Mouse (Mus musculus): ENCODE data around the gene Tbxas1. TPM values are rescaled to one million over a fixed set of nuclear protein-coding genes. Genes with fewer than 3 reads are reported as not detected.

The Tbxas1 gene
- polyA plus RNA-seq, 1 experiment from 2014 or later: 3.4 TPM

GRCm38 (mm10) chr6:39019219-39019618 lies 144.0 kb downstream of the Tbxas1 start:
- no peak for TF ChIP-seq CTCF (IDR thresholded peaks at IDR 0.05; ENCODE audit: low read depth)
- no peak; the same call in 1 of the 2 replicates for ATAC-seq (ENCODE audit: insufficient read depth)
- Histone ChIP-seq H3K27me3 (ENCODE audit: insufficient read depth, low read length) (no peaks in the 10 kb centered on the region), H3K9ac (no peak overlapping the region), H3K4me2 (no peak overlapping the region), H3K4me3 (ENCODE audit: low read depth, low read length) (no peak overlapping the region), H3K4me1 (ENCODE audit: insufficient read depth) (no peaks in the 10 kb centered on the region), H3K27ac (ENCODE audit: low read depth) (no peak overlapping the region), H3K36me3 (ENCODE audit: insufficient read depth) (no peaks in the 10 kb centered on the region), H3K9me3 (ENCODE audit: low read depth, low read length) (no peaks in the 10 kb centered on the region)
- no peak for DNase-seq
- WGBS: 37% methylated on average over 5 of the region's 5 CpGs

- ATAC-seq (ENCODE audit: insufficient read depth): no peak
- H3K4me3 ChIP-seq (ENCODE audit: low read depth, low read length): no peak overlapping the region
- 0 out of 2 replicates have a peak, but pooled peaks cover 3% of the 10 kb centered on the region for H3K4me1 ChIP-seq (ENCODE audit: insufficient read depth)
- TF ChIP-seq CTCF (IDR thresholded peaks at IDR 0.05; ENCODE audit: low read depth): no peak
- H3K27ac ChIP-seq (ENCODE audit: low read depth): no peak overlapping the region
- no peaks in the 10 kb centered on the region for H3K9me3 ChIP-seq (ENCODE audit: low read depth, low read length)
- H3K4me2 ChIP-seq: no peak overlapping the region
- DNase-seq: no peak
- H3K27me3 ChIP-seq (ENCODE audit: insufficient read depth, low read length): no peaks in the 10 kb centered on the region
- H3K9ac ChIP-seq: no peak overlapping the region
- WGBS: 69% methylated on average over 1 of the region's 1 CpGs
- no peaks in the 10 kb centered on the region for H3K36me3 ChIP-seq (ENCODE audit: insufficient read depth)
Measured at GRCm38 (mm10) chr6:39021909-39022308, 146.7 kb downstream of the Tbxas1 start.

DNA sequence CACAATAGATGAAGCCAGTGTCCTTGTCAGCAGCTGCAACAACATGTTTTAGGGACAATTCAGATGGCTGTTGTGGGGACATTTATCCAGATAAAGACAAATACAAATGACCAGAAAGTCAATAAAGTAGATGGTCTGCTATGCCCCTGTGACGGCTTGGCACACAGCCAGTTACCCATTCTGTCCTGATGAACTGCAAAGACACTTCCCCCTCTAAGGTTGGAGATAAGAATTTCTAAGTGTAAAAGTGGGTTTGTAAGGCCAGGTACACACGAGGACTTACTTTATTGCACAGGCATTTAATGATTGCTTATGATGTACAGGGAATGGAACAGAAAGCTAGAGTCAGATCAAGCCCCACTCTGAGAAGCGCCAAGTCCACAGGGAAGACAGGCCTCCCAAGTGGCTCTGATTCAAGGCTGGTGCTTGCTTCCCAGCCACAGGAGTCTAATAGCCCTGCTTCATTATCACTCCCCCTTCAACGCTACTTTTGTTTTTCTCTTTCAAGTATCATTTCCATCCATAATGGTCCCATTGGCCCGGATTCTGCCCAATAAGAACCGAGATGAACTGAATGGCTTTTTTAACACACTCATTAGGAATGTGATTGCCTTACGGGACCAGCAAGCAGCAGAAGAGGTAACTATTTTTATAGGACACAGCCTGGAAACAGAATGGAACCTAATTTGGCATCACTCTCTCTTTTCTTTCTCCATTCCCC lies 147.4 kb downstream of the Tbxas1 start:
- no peaks in the 10 kb centered on the region for H3K27me3 ChIP-seq (ENCODE audit: insufficient read depth, low read length)
- ATAC-seq (ENCODE audit: insufficient read depth): no peak
- no peak overlapping the region for H3K4me3 ChIP-seq (ENCODE audit: low read depth, low read length)
- no peak for TF ChIP-seq CTCF (IDR thresholded peaks at IDR 0.05; ENCODE audit: low read depth)
- no peaks in the 10 kb centered on the region for H3K9me3 ChIP-seq (ENCODE audit: low read depth, low read length)
- H3K9ac ChIP-seq: no peak overlapping the region
- H3K4me1 ChIP-seq (ENCODE audit: insufficient read depth): 0 out of 2 replicates have a peak, but pooled peaks cover 3% of the 10 kb centered on the region
- no peak overlapping the region for H3K27ac ChIP-seq (ENCODE audit: low read depth)
- WGBS: 73% methylated on average over 7 of the region's 7 CpGs
- H3K4me2 ChIP-seq: no peak overlapping the region
- no peak for DNase-seq
- H3K36me3 ChIP-seq (ENCODE audit: insufficient read depth): no peaks in the 10 kb centered on the region

- Histone ChIP-seq H3K36me3 (ENCODE audit: insufficient read depth) (no peaks in the 10 kb centered on the region), H3K9me3 (ENCODE audit: low read depth, low read length) (no peaks in the 10 kb centered on the region), H3K4me3 (ENCODE audit: low read depth, low read length) (no peak overlapping the region), H3K9ac (no peak overlapping the region), H3K4me1 (ENCODE audit: insufficient read depth) (0 out of 2 replicates have a peak, but pooled peaks cover 3% of the 10 kb centered on the region), H3K27ac (ENCODE audit: low read depth) (no peak overlapping the region; the same call in 1 of the 2 replicates), H3K4me2 (no peak overlapping the region), H3K27me3 (ENCODE audit: insufficient read depth, low read length) (no peaks in the 10 kb centered on the region)
- 8% methylated on average over 4 of the region's 4 CpGs for WGBS
- DNase-seq (no peak), ATAC-seq (ENCODE audit: insufficient read depth) (no peak)
- TF ChIP-seq CTCF (IDR thresholded peaks at IDR 0.05; ENCODE audit: low read depth): no peak
Measured at GRCm38 (mm10) chr6:39024631-39025030, 149.4 kb downstream of the Tbxas1 start.

- TF ChIP-seq CTCF (IDR thresholded peaks at IDR 0.05; ENCODE audit: low read depth): no peak
- H3K27ac ChIP-seq (ENCODE audit: low read depth): no peak overlapping the region; the same call in 1 of the 2 replicates
- H3K9ac ChIP-seq: no peak overlapping the region
- 0 out of 2 replicates have a peak, but pooled peaks cover 3% of the 10 kb centered on the region for H3K4me1 ChIP-seq (ENCODE audit: insufficient read depth)
- no peak overlapping the region for H3K4me3 ChIP-seq (ENCODE audit: low read depth, low read length)
- DNase-seq (no peak), ATAC-seq (ENCODE audit: insufficient read depth) (no peak)
- no peaks in the 10 kb centered on the region for H3K27me3 ChIP-seq (ENCODE audit: insufficient read depth, low read length)
- H3K4me2 ChIP-seq: no peak overlapping the region
- no peaks in the 10 kb centered on the region for H3K9me3 ChIP-seq (ENCODE audit: low read depth, low read length)
- no peaks in the 10 kb centered on the region for H3K36me3 ChIP-seq (ENCODE audit: insufficient read depth)
- WGBS: 49% methylated on average over 7 of the region's 7 CpGs
Measured at GRCm38 (mm10) chr6:39025038-39025437, 149.8 kb downstream of the Tbxas1 start.

- WGBS: 68% methylated on average over 4 of the region's 4 CpGs
- ATAC-seq (ENCODE audit: insufficient read depth): no peak
Measured at GRCm38 (mm10) chr6:39030714-39031113, 155.5 kb downstream of the Tbxas1 start.

GRCm38 (mm10) chr6:39033676-39034075 lies 158.5 kb downstream of the Tbxas1 start:
- Histone ChIP-seq H3K4me2 (no peak overlapping the region), H3K4me1 (ENCODE audit: insufficient read depth) (no peaks in the 10 kb centered on the region), H3K36me3 (ENCODE audit: insufficient read depth) (no peaks in the 10 kb centered on the region), H3K27ac (ENCODE audit: low read depth) (no peak overlapping the region), H3K9ac (no peak overlapping the region), H3K9me3 (ENCODE audit: low read depth, low read length) (no peaks in the 10 kb centered on the region), H3K4me3 (ENCODE audit: low read depth, low read length) (no peak overlapping the region), H3K27me3 (ENCODE audit: insufficient read depth, low read length) (no peaks in the 10 kb centered on the region)
- WGBS: 81% methylated on average over 7 of the region's 7 CpGs
- ATAC-seq (ENCODE audit: insufficient read depth) (no peak), DNase-seq (no peak)
- no peak for TF ChIP-seq CTCF (IDR thresholded peaks at IDR 0.05; ENCODE audit: low read depth)

More at GRCm38 (mm10) chr6:39030714-39031113, 155.5 kb downstream of the Tbxas1 start:
- H3K27me3 ChIP-seq (ENCODE audit: insufficient read depth, low read length): no peaks in the 10 kb centered on the region
- H3K27ac ChIP-seq (ENCODE audit: low read depth): no peak overlapping the region
- TF ChIP-seq CTCF (IDR thresholded peaks at IDR 0.05; ENCODE audit: low read depth): no peak
- no peaks in the 10 kb centered on the region for H3K9me3 ChIP-seq (ENCODE audit: low read depth, low read length)
- no peaks in the 10 kb centered on the region for H3K4me1 ChIP-seq (ENCODE audit: insufficient read depth)
- H3K4me3 ChIP-seq (ENCODE audit: low read depth, low read length): no peak overlapping the region
- H3K4me2 ChIP-seq: no peak overlapping the region
- no peak for DNase-seq
- H3K36me3 ChIP-seq (ENCODE audit: insufficient read depth): no peaks in the 10 kb centered on the region
- no peak overlapping the region for H3K9ac ChIP-seq

Measured in lung, embryonic 14.5 days (tissue).